Mouse (Mus musculus) mesoderm, embryonic 11.5 days (tissue): ENCODE measurements around the gene Cd80.

ENCODE experiments used
- DNase-seq: peaks from one replicate; pipeline ENCODE4 v3.0.0-alpha.2; 2012; ENCODE audit warnings: low read depth, low spot score

Cd80 gene

GRCm38 (mm10) chr16:38448458-38448857 lies 6.9 kb upstream of the Cd80 start:
- DNase-seq, result no peak

- DNase-seq, result no peak
These were observed 4.7 kb upstream of the Cd80 start for GRCm38 (mm10) chr16:38450707-38451106.

- peak; percentile 43 for DNase-seq
These were observed 3.7 kb upstream of the Cd80 start for GRCm38 (mm10) chr16:38451421-38452205.

- DNase-seq, result peak; percentile 89
These were observed 2.7 kb upstream of the Cd80 start, which contains the start of gene Adprh for GRCm38 (mm10) chr16:38452442-38453202. TSS of gene Adprh (minus strand) at chr16:38452703.

- DNase-seq, result no peak
These were observed 2.2 kb upstream of the Cd80 start for GRCm38 (mm10) chr16:38453203-38453553.

GRCm38 (mm10) chr16:38453952-38454351 lies 1.4 kb upstream of the Cd80 start:
- DNase-seq, result no peak

GRCm38 (mm10) chr16:38454533-38455254 lies 667 bp upstream of the Cd80 start:
- no peak for DNase-seq

GRCm38 (mm10) chr16:38456812-38457567 lies 1.6 kb downstream of the Cd80 start:
- DNase-seq, result no peak

GRCm38 (mm10) chr16:38458600-38459280 lies 3.4 kb downstream of the Cd80 start:
- no peak for DNase-seq

GRCm38 (mm10) chr16:38459990-38460389 lies 4.6 kb downstream of the Cd80 start:
- no peak for DNase-seq

- no peak for DNase-seq
These were observed 6.4 kb downstream of the Cd80 start for GRCm38 (mm10) chr16:38461749-38462148.

- no peak for DNase-seq
These were observed 6.8 kb downstream of the Cd80 start for GRCm38 (mm10) chr16:38462161-38462560.

GRCm38 (mm10) chr16:38463305-38463704 lies 7.9 kb downstream of the Cd80 start:
- no peak for DNase-seq

- no peak for DNase-seq
These were observed 10.7 kb downstream of the Cd80 start for GRCm38 (mm10) chr16:38466089-38466488.

GRCm38 (mm10) chr16:38467091-38467916 lies 11.9 kb downstream of the Cd80 start:
- DNase-seq, result no peak

- no peak for DNase-seq
These were observed 12.8 kb downstream of the Cd80 start for GRCm38 (mm10) chr16:38467917-38468705.

GRCm38 (mm10) chr16:38468706-38469018 lies 13.3 kb downstream of the Cd80 start:
- DNase-seq, result no peak

GRCm38 (mm10) chr16:38469437-38469836 lies 14.1 kb downstream of the Cd80 start:
- no peak for DNase-seq

- no peak for DNase-seq
These were observed 16.5 kb downstream of the Cd80 start for GRCm38 (mm10) chr16:38471697-38472506.
